Mouse (Mus musculus) kidney, adult 10 weeks (tissue): ENCODE measurements around the gene Catsper4. TPM values are rescaled to one million over a fixed set of nuclear protein-coding genes. Genes with fewer than 3 reads are reported as not detected.

Source experiments
- polyA plus RNA-seq: library from polyadenylated mRNA; stranded (reverse); fragments of 350-450 nt; fragmentation: Illumina TruSeq; extraction: RNeasy Lipid Tissue Mini Kit (QIAGEN cat#74804); gene quantifications from one replicate; pipeline ENCODE4 v1.2.3, GENCODE M21; 2014; ENCODE audit warnings: low read depth, low replicate concordance

Catsper4 gene
- not detected for polyA plus RNA-seq

DNA sequence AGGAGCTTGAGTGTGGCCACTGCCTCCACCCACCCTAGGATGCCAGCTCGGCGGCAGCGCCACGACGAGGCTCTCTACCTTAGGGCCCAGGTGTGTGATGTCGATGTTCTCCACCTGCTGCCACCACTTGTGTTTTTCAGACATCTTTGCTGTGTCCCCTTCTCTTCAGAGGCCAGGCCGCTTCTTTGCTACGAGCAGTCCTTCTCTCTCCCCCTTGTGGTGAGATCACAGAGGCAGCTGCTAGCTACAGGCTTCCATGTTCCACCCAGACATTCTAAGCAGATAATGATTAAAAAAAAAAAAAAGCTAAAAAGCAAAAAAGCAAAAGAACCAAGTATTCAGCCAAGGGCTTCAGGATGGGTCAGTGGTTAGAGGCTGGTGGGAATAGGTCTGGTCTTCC lies at the start of gene Catsper4:
Gene Catsper4 (minus strand): TSS at position 190 of the 400 bp plus-strand sequence.

DNA sequence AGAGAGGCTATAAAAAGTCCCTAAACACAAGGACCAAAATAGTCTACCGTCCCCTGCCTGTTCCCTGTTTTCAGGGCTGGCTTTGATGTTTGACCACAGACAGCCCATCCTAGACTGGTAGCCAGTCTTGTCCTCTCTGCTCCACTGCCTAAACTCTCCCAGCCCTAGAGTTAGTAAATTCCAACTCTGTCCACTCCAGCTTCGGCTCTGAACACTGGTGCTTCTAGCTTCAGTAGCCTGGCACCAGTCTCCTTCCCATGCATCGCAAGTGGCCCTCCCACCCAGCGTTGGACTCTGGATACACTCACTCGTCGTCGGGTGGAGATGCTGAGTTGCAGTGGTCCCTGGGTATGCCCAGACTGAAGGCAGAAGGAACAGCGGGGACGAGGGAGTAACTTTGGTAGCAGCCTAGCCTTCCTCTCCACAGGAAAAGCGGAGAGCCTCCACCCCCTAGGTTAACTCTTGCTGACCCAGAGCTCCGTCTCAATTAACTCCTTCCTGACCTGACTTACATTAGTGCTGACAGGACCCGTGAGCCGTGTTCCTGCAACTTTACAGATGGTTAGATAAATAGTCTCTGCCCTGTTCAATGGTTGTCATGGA lies 26.6 kb upstream of the Catsper4 start, which contains the start of gene Grrp1:
Gene Grrp1 (minus strand): TSS at position 385 of the 603 bp plus-strand sequence.

GRCm38 (mm10) chr4:134246719-134247258 lies 19.6 kb upstream of the Catsper4 start, which contains the start of gene Gm30191:
Gene Gm30191, plus strand, starts transcription at chr4:134246935.

DNA sequence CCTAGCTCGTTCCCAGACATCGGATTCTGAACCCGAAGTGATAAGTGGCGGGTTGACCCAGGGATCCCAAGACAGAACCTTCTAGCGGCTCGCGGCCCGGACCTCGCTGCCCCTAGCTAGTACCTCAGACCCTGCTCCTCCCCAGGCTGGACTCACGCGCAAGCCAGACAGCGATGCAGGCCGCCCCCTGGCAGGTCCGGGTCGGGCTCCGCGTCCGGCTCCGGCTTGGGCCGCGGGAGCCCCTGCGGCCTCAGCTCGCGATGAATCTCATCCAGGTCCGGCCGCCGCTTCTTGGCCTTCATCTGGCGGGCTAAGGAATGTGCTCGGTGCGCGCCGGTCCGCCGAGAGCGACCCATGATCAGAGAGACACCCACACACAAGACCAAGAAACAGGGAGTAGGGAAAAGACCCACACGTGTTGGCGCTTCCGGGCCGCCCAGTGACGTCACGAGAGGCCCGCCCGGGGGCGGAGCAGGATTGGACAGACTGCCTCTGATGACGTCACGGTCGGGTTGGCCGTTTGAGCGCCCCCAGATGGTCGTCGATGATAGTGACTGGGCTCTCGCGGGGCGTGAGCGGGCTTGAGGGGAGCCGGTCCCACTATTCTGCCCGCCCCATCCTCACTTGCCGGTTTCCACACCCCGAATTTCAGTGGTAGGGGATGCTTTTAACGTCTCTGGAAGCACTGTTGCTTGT lies 18.1 kb upstream of the Catsper4 start, which contains the start of gene Zfp593:
Gene Zfp593 (minus strand): TSS at position 445 of the 696 bp plus-strand sequence.

GRCm38 (mm10) chr4:134243516-134244250 lies 16.5 kb upstream of the Catsper4 start, which contains the start of gene E130218I03Rik:
Gene E130218I03Rik, plus strand, starts transcription at chr4:134243662.

GRCm38 (mm10) chr4:134238279-134238651 lies 11.1 kb upstream of the Catsper4 start, which contains the start of gene Cnksr1:
Gene Cnksr1, minus strand, starts transcription at chr4:134238399.

DNA sequence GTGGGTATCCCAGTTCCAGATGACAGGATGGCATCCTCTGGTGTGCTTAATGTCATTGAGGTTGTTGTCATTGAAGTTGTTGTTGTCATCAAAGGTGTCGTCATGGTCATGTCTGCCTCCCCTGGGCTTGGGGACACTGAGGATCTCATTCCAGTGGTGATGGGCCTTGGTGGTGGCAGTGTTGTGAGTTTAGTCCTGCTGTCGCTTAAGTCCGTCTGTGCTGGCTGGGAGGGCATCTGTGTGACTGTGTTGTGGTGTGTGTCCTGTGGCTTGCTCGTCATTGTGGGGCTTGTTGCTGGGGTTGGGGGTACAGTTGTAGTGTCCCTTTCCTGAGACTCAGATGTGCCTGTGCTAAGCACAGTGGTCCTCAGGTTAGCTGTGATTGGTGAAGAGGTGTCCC lies 24.3 kb downstream of the Catsper4 start, which contains the start of gene Gm7534:
Gene Gm7534 (minus strand): TSS at position 101 of the 400 bp plus-strand sequence.

Other genes starting within 250 kb of the Catsper4 start
- gene Dhdds, start 226.5 kb downstream of the Catsper4 start, polyA plus RNA-seq, result 19.4 TPM
- not detected for gene Lin28a, start 208.5 kb downstream of the Catsper4 start, polyA plus RNA-seq
- not detected for gene Zfp683, start 173.5 kb downstream of the Catsper4 start, polyA plus RNA-seq
- gene Crybg2, start 166.6 kb downstream of the Catsper4 start, polyA plus RNA-seq, result not detected
- gene Cd52, start 132.3 kb downstream of the Catsper4 start, polyA plus RNA-seq, result 15.0 TPM
- gene Ubxn11, start 124.8 kb downstream of the Catsper4 start, polyA plus RNA-seq, result 0.53 TPM
- gene Sh3bgrl3, start 98.6 kb downstream of the Catsper4 start, polyA plus RNA-seq, result 1.0 TPM
- gene Cep85, start 40.3 kb downstream of the Catsper4 start, polyA plus RNA-seq, result 9.9 TPM
- gene Gm7534, start 24.4 kb downstream of the Catsper4 start, polyA plus RNA-seq, result not detected
- gene Cnksr1, start 11.0 kb upstream of the Catsper4 start, polyA plus RNA-seq, result 0.65 TPM
- not detected for gene E130218I03Rik, start 16.3 kb upstream of the Catsper4 start, polyA plus RNA-seq
- not detected for gene Zfp593, start 18.2 kb upstream of the Catsper4 start, polyA plus RNA-seq
- gene Gm30191, start 19.6 kb upstream of the Catsper4 start, polyA plus RNA-seq, result not detected
- not detected for gene Grrp1, start 26.7 kb upstream of the Catsper4 start, polyA plus RNA-seq
- gene Pdik1l, start 60.5 kb upstream of the Catsper4 start, polyA plus RNA-seq, result 16.7 TPM
- 6.7 TPM for gene Trim63, start 87.7 kb upstream of the Catsper4 start, polyA plus RNA-seq
- gene Slc30a2, start 115.8 kb upstream of the Catsper4 start, polyA plus RNA-seq, result 9.1 TPM
- gene Extl1, start 156.5 kb upstream of the Catsper4 start, polyA plus RNA-seq, result 0.08 TPM
- gene Pafah2, start 168.9 kb upstream of the Catsper4 start, polyA plus RNA-seq, result 47.8 TPM
- 55.3 TPM for gene Stmn1, start 240.9 kb upstream of the Catsper4 start, polyA plus RNA-seq